Mouse (Mus musculus) lung, embryonic 14.5 days (tissue): ENCODE measurements around the gene Traf2. TPM values are rescaled to one million over a fixed set of nuclear protein-coding genes. Genes with fewer than 3 reads are reported as not detected.
A peak's percentile ranks its signal among the peaks of the same experiment; 100 is the strongest.

Source experiments
- ATAC-seq: fragments of 200-750 bp; cut with Nextera tagmentation; 2 replicates; pipeline ENCODE4 v1.8.0; 2017; ENCODE audit warnings: mild to moderate bottlenecking, moderate TSS enrichment, moderate library complexity; ENCODE audit not compliant: insufficient read depth
- DNase-seq: peaks from one replicate; pipeline ENCODE4 v3.0.0-alpha.2; 2015
- H3K27ac ChIP-seq: fragments of 300-500 bp; sonication (generic); 2 replicates; pipeline ENCODE4 v1.5.1; 2014; ENCODE audit warnings: low read depth, mild to moderate bottlenecking, moderate library complexity
- H3K27me3 ChIP-seq: fragments of 300-500 bp; sonication (generic); 2 replicates; pipeline ENCODE4 v1.6.1; 2014; ENCODE audit warnings: low read length, control low read depth; ENCODE audit not compliant: insufficient read depth
- H3K36me3 ChIP-seq: fragments of 300-500 bp; sonication (generic); 2 replicates; pipeline ENCODE4 v1.6.1; 2014; ENCODE audit warnings: control low read depth; ENCODE audit not compliant: insufficient read depth
- H3K4me1 ChIP-seq: fragments of 300-500 bp; sonication (generic); 2 replicates; pipeline ENCODE4 v1.6.1; 2014; ENCODE audit warnings: antibody characterized with exemption, control low read depth; ENCODE audit not compliant: insufficient read depth
- H3K4me2 ChIP-seq: fragments of 300-500 bp; sonication (generic); 2 replicates; pipeline ENCODE4 v1.6.1; 2014; ENCODE audit warnings: mild to moderate bottlenecking
- H3K4me3 ChIP-seq: fragments of 300-500 bp; sonication (generic); 2 replicates; pipeline ENCODE4 v1.5.1; 2014; ENCODE audit warnings: low read depth, low read length
- H3K9ac ChIP-seq: fragments of 300-500 bp; sonication (generic); 2 replicates; pipeline ENCODE4 v1.6.1; 2014
- H3K9me3 ChIP-seq: fragments of 300-500 bp; sonication (generic); 2 replicates; pipeline ENCODE4 v1.6.1; 2016; ENCODE audit warnings: low read depth, low read length, control low read depth
- CTCF ChIP-seq: IDR thresholded peaks from 2 replicates; pipeline ENCODE4 v1.5.1; 2016; ENCODE audit warnings: antibody characterized with exemption, low read depth
- WGBS: fragments of 180-500 bp; shearing (Covaris S2); extraction: QIAGEN DNeasy Blood & Tissue Kit; methylation state at CpG from one replicate; pipeline ENCODE4 v1.1.7; 2014; 5-methylcytosine and 5-hydroxymethylcytosine counted together
- polyA plus RNA-seq: library from polyadenylated mRNA; unstranded; fragments of >200 nt; fragmentation: Nextera tagmentation; extraction: Ambion mirVana; gene quantifications from 2 replicates; pipeline ENCODE4 v1.2.1, GENCODE M21; 2014

The Traf2 gene
- polyA plus RNA-seq, 1 experiment from 2014 or later = 35.3 TPM

- no peak for DNase-seq
- Histone ChIP-seq H3K4me3 (no peak overlapping the region), H3K27me3 (no peaks in the 10 kb centered on the region), H3K9ac (no peak overlapping the region), H3K9me3 (no peaks in the 10 kb centered on the region), H3K4me2 (no peak overlapping the region), H3K27ac (no peak overlapping the region), H3K36me3 (no peaks in the 10 kb centered on the region), H3K4me1 (no peaks in the 10 kb centered on the region)
- WGBS = 72% methylated on average over 5 of the region's 5 CpGs
- TF ChIP-seq CTCF = no peak
- no peak for ATAC-seq
These were observed 53.8 kb downstream of the Traf2 start for GRCm38 (mm10) chr2:25492988-25493387.

- Histone ChIP-seq H3K4me1 (no peaks in the 10 kb centered on the region), H3K27ac (no peak overlapping the region), H3K4me2 (no peak overlapping the region), H3K9me3 (no peaks in the 10 kb centered on the region), H3K9ac (no peak overlapping the region), H3K4me3 (no peak overlapping the region), H3K36me3 (no peaks in the 10 kb centered on the region), H3K27me3 (no peaks in the 10 kb centered on the region)
- 72% methylated on average over 7 of the region's 7 CpGs for WGBS
- DNase-seq = no peak
- ATAC-seq = no peak
- TF ChIP-seq CTCF = no peak
These were observed 58.1 kb downstream of the Traf2 start for GRCm38 (mm10) chr2:25488671-25489068.

GRCm38 (mm10) chr2:25487965-25488670, 58.6 kb downstream of the Traf2 start:
- 74% methylated on average over 6 of the region's 6 CpGs for WGBS
- no peak overlapping the region for H3K27ac ChIP-seq
- TF ChIP-seq CTCF = no peak
- no peaks in the 10 kb centered on the region for H3K36me3 ChIP-seq
- H3K4me1 ChIP-seq = no peaks in the 10 kb centered on the region
- no peaks in the 10 kb centered on the region for H3K9me3 ChIP-seq
- no peak overlapping the region for H3K4me3 ChIP-seq
- H3K4me2 ChIP-seq = no peak overlapping the region
- DNase-seq = no peak
- H3K9ac ChIP-seq = no peak overlapping the region
- ATAC-seq = no peak
- H3K27me3 ChIP-seq = no peaks in the 10 kb centered on the region

DNA sequence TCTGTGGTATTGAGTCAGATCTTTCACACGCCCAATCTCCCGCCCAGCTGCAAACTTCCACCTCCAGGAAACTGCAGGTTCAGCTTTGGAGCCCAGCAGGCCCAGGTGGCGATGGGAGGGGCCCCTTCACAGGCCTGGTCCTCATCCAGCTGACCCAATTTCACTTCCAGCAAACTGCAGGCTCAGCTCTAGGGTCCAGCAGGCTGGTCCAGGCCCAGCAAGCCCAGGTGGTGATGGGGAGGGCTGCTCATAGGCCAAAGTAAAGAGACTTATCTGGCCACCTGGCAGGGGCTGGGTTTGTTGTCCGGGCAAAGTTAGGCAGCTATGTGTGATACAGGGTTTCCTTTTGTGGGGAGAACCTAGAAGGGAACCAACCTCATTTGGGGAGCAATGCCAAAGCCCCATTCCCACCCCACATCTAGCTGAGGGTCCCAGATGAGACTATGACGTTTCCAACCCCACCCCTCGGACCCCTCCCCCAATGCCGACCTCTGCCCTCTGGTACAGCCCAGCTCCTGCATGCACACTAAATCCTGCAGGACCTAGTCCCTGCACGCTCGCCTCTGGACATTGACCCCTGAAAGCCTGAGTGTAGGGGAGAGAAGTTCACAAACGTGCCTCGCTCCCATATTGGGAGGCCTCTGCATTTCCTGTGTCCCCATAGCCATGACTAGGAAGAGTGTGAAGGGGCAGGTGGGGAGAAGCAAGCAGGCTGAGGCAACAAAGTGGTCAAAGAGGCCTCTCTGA, 61.7 kb downstream of the Traf2 start:
- Histone ChIP-seq H3K27ac (no peak overlapping the region), H3K9ac (no peak overlapping the region), H3K4me3 (no peak overlapping the region), H3K4me2 (no peak overlapping the region), H3K27me3 (no peaks in the 10 kb centered on the region), H3K36me3 (no peaks in the 10 kb centered on the region), H3K9me3 (no peaks in the 10 kb centered on the region), H3K4me1 (no peaks in the 10 kb centered on the region)
- whole genome bisulfite sequencing = 61% methylated on average over 11 of the region's 11 CpGs
- ATAC-seq = no peak
- no peak for DNase-seq
- no peak for TF ChIP-seq CTCF

DNA sequence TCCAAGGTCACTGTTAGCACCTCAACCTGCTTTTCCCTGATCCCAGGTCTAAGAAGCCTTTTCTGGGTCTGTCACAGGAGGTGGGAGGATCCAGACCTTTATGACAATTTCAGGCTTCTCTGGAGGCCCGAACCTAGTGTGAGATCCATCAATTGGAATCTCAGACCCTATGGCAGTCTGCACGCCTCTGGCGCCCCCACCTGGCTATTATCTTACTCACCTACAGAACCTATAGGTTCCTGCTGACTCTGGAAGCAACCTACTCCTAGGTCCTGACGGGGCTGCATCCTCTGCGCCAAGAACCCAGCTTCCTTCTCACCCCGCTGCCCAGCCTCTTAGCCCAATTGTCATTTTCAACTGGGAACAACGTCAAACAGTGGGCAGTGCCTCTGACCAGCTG, 63.8 kb downstream of the Traf2 start:
- TF ChIP-seq CTCF = peak; percentile 42

GRCm38 (mm10) chr2:25480541-25480940, 66.2 kb downstream of the Traf2 start:
- H3K36me3 ChIP-seq = no peaks in the 10 kb centered on the region
- H3K9ac ChIP-seq = no peak overlapping the region
- DNase-seq (no peak), ATAC-seq (no peak)
- H3K27me3 ChIP-seq = no peaks in the 10 kb centered on the region
- no peak for TF ChIP-seq CTCF
- no peak overlapping the region for H3K27ac ChIP-seq
- no peak overlapping the region for H3K4me2 ChIP-seq
- no peak overlapping the region for H3K4me3 ChIP-seq
- 73% methylated on average over 1 of the region's 1 CpGs for WGBS
- H3K9me3 ChIP-seq = no peaks in the 10 kb centered on the region
- H3K4me1 ChIP-seq = no peaks in the 10 kb centered on the region

More for the DNA sequence above, 63.8 kb downstream of the Traf2 start:
- no peaks in the 10 kb centered on the region for H3K4me1 ChIP-seq
- H3K4me3 ChIP-seq = no peak overlapping the region
- H3K9ac ChIP-seq = no peak overlapping the region
- no peak overlapping the region for H3K4me2 ChIP-seq
- peak; percentile 67 for DNase-seq
- no peaks in the 10 kb centered on the region for H3K36me3 ChIP-seq
- no peak for ATAC-seq
- H3K9me3 ChIP-seq = no peaks in the 10 kb centered on the region
- H3K27ac ChIP-seq = no peak overlapping the region
- H3K27me3 ChIP-seq = no peaks in the 10 kb centered on the region
- 22% methylated on average over 7 of the region's 7 CpGs for WGBS

GRCm38 (mm10) chr2:25479551-25480311, 67.0 kb downstream of the Traf2 start:
- H3K27me3 ChIP-seq = no peaks in the 10 kb centered on the region
- 57% methylated on average over 10 of the region's 10 CpGs for WGBS
- H3K9ac ChIP-seq = no peak overlapping the region
- H3K27ac ChIP-seq = no peak overlapping the region
- no peaks in the 10 kb centered on the region for H3K36me3 ChIP-seq
- no peak for TF ChIP-seq CTCF
- no peak for DNase-seq
- no peak overlapping the region for H3K4me2 ChIP-seq
- H3K4me3 ChIP-seq = no peak overlapping the region
- H3K9me3 ChIP-seq = no peaks in the 10 kb centered on the region
- ATAC-seq = no peak
- no peaks in the 10 kb centered on the region for H3K4me1 ChIP-seq
